Mouse (Mus musculus): ENCODE measurements around the gene Pou3f1. TPM values are rescaled to one million over a fixed set of nuclear protein-coding genes. Genes with fewer than 3 reads are reported as not detected.

The Pou3f1 gene
- polyA plus RNA-seq, 1 experiment from 2014 or later, result 14.8 TPM

DNA sequence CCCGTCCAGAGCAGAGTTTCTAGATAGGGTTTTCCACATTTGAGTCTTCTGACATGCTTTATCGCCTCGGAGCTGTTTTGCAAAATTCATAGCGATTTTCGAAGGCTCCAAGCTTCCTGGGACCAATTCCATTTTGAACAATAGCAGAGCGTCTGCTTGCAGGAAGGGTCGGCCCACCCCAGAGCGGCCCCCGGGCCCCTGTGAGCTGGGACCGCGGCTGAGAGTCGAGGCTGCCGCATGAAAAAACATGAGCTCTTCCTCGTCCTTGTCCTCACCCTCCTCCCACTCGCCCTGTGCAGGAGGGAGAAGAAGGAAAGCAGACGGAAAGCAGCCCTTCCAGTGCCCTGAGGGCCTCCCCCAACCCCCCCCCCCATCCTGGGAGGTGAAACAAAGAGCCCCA lies 38.0 kb upstream of the Pou3f1 start:
- Histone ChIP-seq H3K4me1 (ENCODE audit: control insufficient read depth, insufficient read depth, low read length) (peaks cover 10% of the 10 kb centered on the region), H3K9ac (ENCODE audit: low read length) (peak overlapping the region; percentile 40; the same call in 1 of the 2 replicates), H3K27ac (ENCODE audit: low read depth, low read length) (0 out of 2 replicates have a peak overlapping the region, but pooled peaks have one; percentile 27), H3K9me3 (replicated peaks; ENCODE audit: control insufficient read depth, low read length) (no peaks in the 10 kb centered on the region), H3K4me2 (ENCODE audit: low read length) (0 out of 2 replicates have a peak overlapping the region, but pooled peaks have one; percentile 12), H3K27me3 (replicated peaks; ENCODE audit: control insufficient read depth, insufficient read depth, low read length) (no peaks in the 10 kb centered on the region), H3K4me3 (ENCODE audit: low read depth, low read length) (no peak overlapping the region), H3K36me3 (ENCODE audit: control insufficient read depth, insufficient read depth, low read length) (no peaks in the 10 kb centered on the region)
- ATAC-seq, result no peak
- DNase-seq (ENCODE audit: low spot score), result no peak
- 11% methylated on average over 16 of the region's 16 CpGs for WGBS

DNA sequence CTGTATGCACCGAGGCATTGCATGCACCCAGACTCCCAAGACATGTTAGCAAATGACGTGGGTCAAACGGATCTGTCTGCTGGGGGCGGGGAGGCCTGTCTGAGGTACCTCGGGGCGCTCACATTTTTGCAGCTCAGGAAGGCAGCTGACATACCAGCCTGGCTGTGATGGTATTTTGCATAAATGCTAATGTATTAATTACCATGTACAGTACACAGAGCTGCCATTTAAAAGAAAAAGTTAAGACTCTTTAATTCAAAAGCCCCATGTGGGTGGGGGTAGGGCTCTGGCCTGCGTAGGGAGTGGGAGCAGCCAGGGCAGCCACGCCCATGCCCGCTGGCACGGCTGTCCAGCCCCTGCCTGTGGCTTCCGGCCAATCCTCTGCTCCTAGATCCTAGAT lies 35.2 kb upstream of the Pou3f1 start:
- H3K4me1 ChIP-seq (ENCODE audit: control insufficient read depth, insufficient read depth, low read length), result peaks cover 15% of the 10 kb centered on the region
- no peaks in the 10 kb centered on the region for H3K9me3 ChIP-seq (replicated peaks; ENCODE audit: control insufficient read depth, low read length)
- ATAC-seq, result peak; percentile 65
- H3K4me3 ChIP-seq (ENCODE audit: low read depth, low read length), result no peak overlapping the region
- no peak overlapping the region for H3K27ac ChIP-seq (ENCODE audit: low read depth, low read length)
- WGBS, result 43% methylated on average over 11 of the region's 11 CpGs
- no peaks in the 10 kb centered on the region for H3K36me3 ChIP-seq (ENCODE audit: control insufficient read depth, insufficient read depth, low read length)
- no peaks in the 10 kb centered on the region for H3K27me3 ChIP-seq (replicated peaks; ENCODE audit: control insufficient read depth, insufficient read depth, low read length)
- no peak overlapping the region for H3K9ac ChIP-seq (ENCODE audit: low read length)
- DNase-seq (ENCODE audit: low spot score), result peak; percentile 43
- H3K4me2 ChIP-seq (ENCODE audit: low read length), result no peak overlapping the region

- Histone ChIP-seq H3K27me3 (replicated peaks; ENCODE audit: control insufficient read depth, insufficient read depth, low read length) (no peaks in the 10 kb centered on the region), H3K9me3 (replicated peaks; ENCODE audit: control insufficient read depth, low read length) (no peaks in the 10 kb centered on the region), H3K36me3 (ENCODE audit: control insufficient read depth, insufficient read depth, low read length) (no peaks in the 10 kb centered on the region), H3K9ac (ENCODE audit: low read length) (no peak overlapping the region), H3K27ac (ENCODE audit: low read depth, low read length) (no peak overlapping the region), H3K4me3 (ENCODE audit: low read depth, low read length) (no peak overlapping the region), H3K4me1 (ENCODE audit: control insufficient read depth, insufficient read depth, low read length) (peaks cover 20% of the 10 kb centered on the region), H3K4me2 (ENCODE audit: low read length) (no peak overlapping the region)
- DNase-seq (ENCODE audit: low spot score), result no peak
- no peak for ATAC-seq
- WGBS, result 85% methylated on average over 5 of the region's 5 CpGs
Measured at GRCm38 (mm10) chr4:124622566-124622965, 34.0 kb upstream of the Pou3f1 start.

- H3K4me1 ChIP-seq (ENCODE audit: control insufficient read depth, insufficient read depth, low read length), result peaks cover 20% of the 10 kb centered on the region
- ATAC-seq, result no peak
- H3K36me3 ChIP-seq (ENCODE audit: control insufficient read depth, insufficient read depth, low read length), result no peaks in the 10 kb centered on the region
- H3K4me3 ChIP-seq (ENCODE audit: low read depth, low read length), result no peak overlapping the region
- H3K9ac ChIP-seq (ENCODE audit: low read length), result peak overlapping the region; percentile 35; the same call in 1 of the 2 replicates
- 39% methylated on average over 7 of the region's 7 CpGs for WGBS
- H3K27me3 ChIP-seq (replicated peaks; ENCODE audit: control insufficient read depth, insufficient read depth, low read length), result no peaks in the 10 kb centered on the region
- H3K4me2 ChIP-seq (ENCODE audit: low read length), result no peak overlapping the region
- H3K9me3 ChIP-seq (replicated peaks; ENCODE audit: control insufficient read depth, low read length), result no peaks in the 10 kb centered on the region
- no peak overlapping the region; the same call in 1 of the 2 replicates for H3K27ac ChIP-seq (ENCODE audit: low read depth, low read length)
- peak; percentile 33 for DNase-seq (ENCODE audit: low spot score)
Measured at GRCm38 (mm10) chr4:124624111-124624581, 32.5 kb upstream of the Pou3f1 start.

- ATAC-seq, result peak; percentile 48; the same call in 1 of the 2 replicates
- 63% methylated on average over 1 of the region's 1 CpGs for WGBS
Measured at GRCm38 (mm10) chr4:124626836-124627235, 29.8 kb upstream of the Pou3f1 start.

DNA sequence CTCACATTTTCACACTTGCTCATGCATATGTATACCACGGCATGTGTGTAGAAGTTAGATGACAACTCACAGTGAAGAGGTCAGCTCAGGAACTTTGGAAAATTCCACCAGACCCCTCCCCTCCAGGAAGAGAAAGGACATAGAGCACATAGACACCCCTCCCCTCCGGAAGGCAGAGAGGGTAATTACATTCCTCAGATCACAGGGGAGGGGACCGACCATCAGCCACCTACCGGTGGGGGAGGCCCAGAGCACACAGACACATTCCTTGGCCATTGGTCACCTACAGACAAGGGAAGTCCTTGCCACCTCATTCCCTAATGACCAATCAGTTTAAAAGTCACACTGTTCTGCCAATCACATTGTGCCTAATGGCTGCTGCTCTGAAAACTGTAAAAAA lies 25.2 kb upstream of the Pou3f1 start:
- DNase-seq (ENCODE audit: low spot score) (no peak), ATAC-seq (no peak)
- Histone ChIP-seq H3K4me2 (ENCODE audit: low read length) (no peak overlapping the region), H3K27ac (ENCODE audit: low read depth, low read length) (no peak overlapping the region), H3K9me3 (replicated peaks; ENCODE audit: control insufficient read depth, low read length) (no peaks in the 10 kb centered on the region), H3K4me1 (ENCODE audit: control insufficient read depth, insufficient read depth, low read length) (peaks cover 4% of the 10 kb centered on the region), H3K4me3 (ENCODE audit: low read depth, low read length) (no peak overlapping the region), H3K27me3 (replicated peaks; ENCODE audit: control insufficient read depth, insufficient read depth, low read length) (no peaks in the 10 kb centered on the region), H3K36me3 (ENCODE audit: control insufficient read depth, insufficient read depth, low read length) (no peaks in the 10 kb centered on the region), H3K9ac (ENCODE audit: low read length) (no peak overlapping the region)
- 67% methylated on average over 4 of the region's 4 CpGs for WGBS

More at GRCm38 (mm10) chr4:124626836-124627235, 29.8 kb upstream of the Pou3f1 start:
- no peaks in the 10 kb centered on the region for H3K36me3 ChIP-seq (ENCODE audit: control insufficient read depth, insufficient read depth, low read length)
- no peak overlapping the region for H3K4me2 ChIP-seq (ENCODE audit: low read length)
- no peaks in the 10 kb centered on the region for H3K9me3 ChIP-seq (replicated peaks; ENCODE audit: control insufficient read depth, low read length)
- no peak overlapping the region for H3K4me3 ChIP-seq (ENCODE audit: low read depth, low read length)
- peaks cover 15% of the 10 kb centered on the region for H3K4me1 ChIP-seq (ENCODE audit: control insufficient read depth, insufficient read depth, low read length)
- no peak overlapping the region for H3K9ac ChIP-seq (ENCODE audit: low read length)
- peak; percentile 45 for DNase-seq (ENCODE audit: low spot score)
- no peaks in the 10 kb centered on the region for H3K27me3 ChIP-seq (replicated peaks; ENCODE audit: control insufficient read depth, insufficient read depth, low read length)
- no peak overlapping the region for H3K27ac ChIP-seq (ENCODE audit: low read depth, low read length)

- no peaks in the 10 kb centered on the region for H3K9me3 ChIP-seq (replicated peaks; ENCODE audit: control insufficient read depth, low read length)
- H3K4me1 ChIP-seq (ENCODE audit: control insufficient read depth, insufficient read depth, low read length), result no peaks in the 10 kb centered on the region
- WGBS, result 76% methylated on average over 10 of the region's 10 CpGs
- no peak overlapping the region for H3K4me2 ChIP-seq (ENCODE audit: low read length)
- H3K36me3 ChIP-seq (ENCODE audit: control insufficient read depth, insufficient read depth, low read length), result no peaks in the 10 kb centered on the region
- H3K27ac ChIP-seq (ENCODE audit: low read depth, low read length), result no peak overlapping the region
- H3K9ac ChIP-seq (ENCODE audit: low read length), result no peak overlapping the region
- no peak for DNase-seq (ENCODE audit: low spot score)
- no peak for ATAC-seq
- H3K27me3 ChIP-seq (replicated peaks; ENCODE audit: control insufficient read depth, insufficient read depth, low read length), result no peaks in the 10 kb centered on the region
- H3K4me3 ChIP-seq (ENCODE audit: low read depth, low read length), result no peak overlapping the region
Measured at GRCm38 (mm10) chr4:124632856-124633255, 23.8 kb upstream of the Pou3f1 start.

- H3K4me2 ChIP-seq (ENCODE audit: low read length), result no peak overlapping the region
- DNase-seq (ENCODE audit: low spot score) (no peak), ATAC-seq (no peak)
- no peak overlapping the region for H3K4me3 ChIP-seq (ENCODE audit: low read depth, low read length)
- 5% methylated on average over 9 of the region's 9 CpGs for WGBS
- H3K4me1 ChIP-seq (ENCODE audit: control insufficient read depth, insufficient read depth, low read length), result no peaks in the 10 kb centered on the region
- H3K9ac ChIP-seq (ENCODE audit: low read length), result no peak overlapping the region
- H3K36me3 ChIP-seq (ENCODE audit: control insufficient read depth, insufficient read depth, low read length), result no peaks in the 10 kb centered on the region
- H3K27me3 ChIP-seq (replicated peaks; ENCODE audit: control insufficient read depth, insufficient read depth, low read length), result no peaks in the 10 kb centered on the region
- no peaks in the 10 kb centered on the region for H3K9me3 ChIP-seq (replicated peaks; ENCODE audit: control insufficient read depth, low read length)
- H3K27ac ChIP-seq (ENCODE audit: low read depth, low read length), result no peak overlapping the region
Measured at GRCm38 (mm10) chr4:124633281-124633680, 23.3 kb upstream of the Pou3f1 start.

DNA sequence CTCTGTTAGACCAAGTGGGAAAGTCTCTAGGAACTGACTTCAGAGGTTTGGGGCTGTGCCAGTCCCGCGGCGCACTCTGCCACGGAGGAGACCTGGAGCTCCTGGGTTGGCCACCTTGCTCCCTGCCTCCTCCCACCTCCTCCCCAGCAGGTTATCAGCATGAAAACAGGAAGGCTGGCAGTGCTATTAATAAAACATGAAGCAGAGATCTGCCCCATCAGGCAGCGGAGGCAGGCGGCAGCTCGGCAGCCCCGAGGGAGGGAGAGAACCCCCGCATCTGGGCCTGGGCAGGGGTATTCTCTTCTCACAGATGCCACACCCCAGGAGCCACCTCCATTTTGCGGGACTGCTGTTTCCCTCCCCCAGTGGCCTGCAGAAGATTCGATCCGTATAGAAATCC lies 16.9 kb upstream of the Pou3f1 start:
- DNase-seq (ENCODE audit: low spot score) (no peak), ATAC-seq (no peak)
- WGBS, result 25% methylated on average over 12 of the region's 12 CpGs
- Histone ChIP-seq H3K27me3 (replicated peaks; ENCODE audit: control insufficient read depth, insufficient read depth, low read length) (no peaks in the 10 kb centered on the region), H3K4me2 (ENCODE audit: low read length) (no peak overlapping the region), H3K36me3 (ENCODE audit: control insufficient read depth, insufficient read depth, low read length) (no peaks in the 10 kb centered on the region), H3K4me3 (ENCODE audit: low read depth, low read length) (no peak overlapping the region), H3K9me3 (replicated peaks; ENCODE audit: control insufficient read depth, low read length) (no peaks in the 10 kb centered on the region), H3K4me1 (ENCODE audit: control insufficient read depth, insufficient read depth, low read length) (no peaks in the 10 kb centered on the region), H3K9ac (ENCODE audit: low read length) (no peak overlapping the region), H3K27ac (ENCODE audit: low read depth, low read length) (no peak overlapping the region)

Data from forebrain, embryonic 14.5 days (tissue).